Mouse (Mus musculus) cerebral cortex, adult 2 months (tissue): Measurements from ENCODE around the gene Wbp2.

Experiments used
- WGBS: fragments of 180-500 bp; shearing (Covaris S2); methylation state at CpG from one replicate; pipeline ENCODE4 v1.1.7; 2018; 5-methylcytosine and 5-hydroxymethylcytosine counted together

Wbp2 gene

DNA sequence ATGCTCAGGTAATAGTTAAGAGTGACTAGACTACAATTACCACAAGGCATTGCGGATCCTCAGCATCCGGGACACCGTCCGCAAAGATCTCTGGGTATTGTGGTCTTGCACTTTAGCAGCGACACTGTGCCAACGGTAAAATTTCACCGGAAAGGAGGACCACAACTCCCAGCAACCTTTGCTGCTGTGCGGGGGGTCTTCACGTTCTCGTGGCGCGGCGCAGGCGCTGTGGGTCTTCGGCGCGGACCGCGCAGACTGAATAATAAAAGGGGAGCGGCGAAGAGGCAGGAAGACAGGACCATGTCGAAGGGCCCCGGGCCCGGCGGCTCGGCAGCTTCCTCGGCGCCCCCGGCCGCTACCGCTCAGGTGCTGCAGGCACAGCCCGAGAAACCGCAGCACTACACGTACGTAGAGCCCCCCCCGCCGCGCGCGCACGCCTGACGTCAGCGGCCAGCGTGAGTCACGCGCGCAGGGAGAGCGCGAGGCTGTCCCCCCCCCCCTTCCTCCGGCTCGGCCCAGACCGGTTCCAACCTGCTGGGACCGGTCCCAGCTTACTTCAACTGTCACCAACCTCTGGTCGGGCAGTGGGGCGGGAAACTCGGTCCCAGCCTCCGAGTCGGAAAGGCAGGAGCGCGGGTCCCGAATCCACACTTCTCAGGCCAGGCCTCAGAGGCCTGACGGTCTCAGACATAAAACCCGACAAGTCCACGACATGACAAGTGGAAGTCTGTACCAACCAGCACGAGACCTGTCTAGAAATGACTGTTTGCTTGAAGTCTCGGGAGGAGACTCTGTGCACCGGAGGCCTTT is 56.5 kb downstream of the Wbp2 start, which contains the start of gene Unk:
TSS of gene Unk (plus strand) at position 235 of the 810 bp plus-strand sequence.
- under 1% methylated on average over 65 of the region's 67 CpGs for WGBS

DNA sequence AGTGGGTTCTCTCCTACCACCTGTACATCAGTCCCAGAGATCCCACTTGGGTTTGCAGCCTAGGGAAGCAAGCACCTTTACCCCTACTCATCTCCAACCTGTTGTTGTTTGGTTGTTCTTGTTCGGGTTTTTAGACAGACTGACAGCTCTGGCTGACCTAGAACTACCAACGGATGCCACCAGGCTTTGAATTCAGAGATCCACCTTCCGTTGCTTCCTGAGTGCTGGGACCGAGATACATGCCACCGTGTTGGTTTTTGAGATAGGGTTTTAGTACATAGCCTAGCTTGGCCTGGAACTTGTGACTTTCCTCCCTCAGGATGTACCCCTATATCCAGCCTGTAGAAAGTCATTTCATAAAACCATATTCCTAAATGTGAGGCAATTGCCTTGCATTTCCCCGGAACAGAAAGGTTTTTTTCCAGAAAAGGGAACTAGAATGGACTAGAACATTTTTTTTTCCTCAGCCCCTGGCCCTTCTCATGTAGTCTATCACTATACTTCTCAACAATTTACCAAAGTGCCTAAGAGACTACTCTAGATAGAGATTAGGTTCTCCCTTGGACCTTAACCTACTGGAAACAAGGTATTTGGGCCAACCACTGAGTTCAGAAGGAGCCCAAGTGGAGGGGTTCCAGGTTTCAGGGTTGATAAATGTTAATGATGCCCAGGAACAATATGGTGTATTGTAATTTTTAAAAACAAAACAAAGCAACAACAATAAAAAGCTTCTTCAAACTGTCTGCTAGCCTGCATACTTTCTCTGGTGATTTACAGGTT is 57.5 kb downstream of the Wbp2 start:
- WGBS, result 78% methylated on average over 6 of the region's 6 CpGs
